Mouse (Mus musculus) layer of hippocampus, adult 8-10 months (tissue): ENCODE measurements at regions not wholly inside any gene's neighbourhood (a gene's known extent, or its start where the extent isn't known, plus 50 kb on each side); places are given as distances from the start of the nearest gene placed in this dataset.
"Not testable (repeated sequence)": the region's sequence is repeated elsewhere in the genome, so short reads cannot be mapped to it uniquely, and the experiment has no call there.

Experiments used
- DNase-seq, 2 experiments: peaks; one replicate each; pipeline ENCODE4 v3.0.0; 2022; ENCODE audit warnings: low spot score in 2 of 2

GRCm38 (mm10) chr17:91466822-91467221 is 374.0 kb upstream of the Nrxn1 start:
- no peak for DNase-seq

GRCm38 (mm10) chr17:91451711-91452110 is 358.8 kb upstream of the Nrxn1 start:
- DNase-seq: peak; percentile 13 to 64

- not testable (repeated sequence) for DNase-seq
Measured at GRCm38 (mm10) chr17:91431780-91432720, 339.2 kb upstream of the Nrxn1 start.

- DNase-seq: no peak
Measured at GRCm38 (mm10) chr17:91430351-91430750, 337.5 kb upstream of the Nrxn1 start.

GRCm38 (mm10) chr17:91425120-91425519 is 332.2 kb upstream of the Nrxn1 start:
- peak in 1 of 2 experiments; percentile 4 for DNase-seq

GRCm38 (mm10) chr17:91418582-91418981 is 325.7 kb upstream of the Nrxn1 start:
- no peak for DNase-seq

- no peak for DNase-seq
Measured at GRCm38 (mm10) chr17:91390969-91391764, 298.3 kb upstream of the Nrxn1 start.

- not testable (repeated sequence) for DNase-seq
Measured at GRCm38 (mm10) chr17:91389937-91390623, 297.2 kb upstream of the Nrxn1 start.

GRCm38 (mm10) chr17:91388521-91388920 is 295.6 kb upstream of the Nrxn1 start:
- no peak for DNase-seq

GRCm38 (mm10) chr17:91388039-91388438 is 295.2 kb upstream of the Nrxn1 start:
- DNase-seq: no peak

- DNase-seq: no peak
Measured at GRCm38 (mm10) chr17:91385949-91386348, 293.1 kb upstream of the Nrxn1 start.

GRCm38 (mm10) chr17:91368156-91368555 is 275.3 kb upstream of the Nrxn1 start:
- DNase-seq: no peak

- DNase-seq: no peak
Measured at GRCm38 (mm10) chr17:91361261-91361660, 268.4 kb upstream of the Nrxn1 start.

GRCm38 (mm10) chr17:91352107-91352506 is 259.2 kb upstream of the Nrxn1 start:
- no peak for DNase-seq

GRCm38 (mm10) chr17:91336882-91337281 is 244.0 kb upstream of the Nrxn1 start:
- DNase-seq: no peak

- DNase-seq: no peak
Measured at GRCm38 (mm10) chr17:91333790-91334189, 240.9 kb upstream of the Nrxn1 start.

GRCm38 (mm10) chr17:91333202-91333601 is 240.3 kb upstream of the Nrxn1 start:
- no peak for DNase-seq

GRCm38 (mm10) chr17:91324377-91324776 is 231.5 kb upstream of the Nrxn1 start:
- no peak for DNase-seq

GRCm38 (mm10) chr17:91286875-91287274 is 194.0 kb upstream of the Nrxn1 start:
- no peak for DNase-seq

GRCm38 (mm10) chr17:91274378-91274777 is 181.5 kb upstream of the Nrxn1 start:
- no peak for DNase-seq

GRCm38 (mm10) chr17:91238719-91239118 is 145.8 kb upstream of the Nrxn1 start:
- DNase-seq: no peak

GRCm38 (mm10) chr17:91236653-91237052 is 143.8 kb upstream of the Nrxn1 start:
- DNase-seq: not testable (repeated sequence)
